Mouse (Mus musculus): ENCODE data around the gene Abca1. TPM values are rescaled to one million over a fixed set of nuclear protein-coding genes. Genes with fewer than 3 reads are reported as not detected.

The Abca1 gene
- total and polyA plus RNA-seq, 3 experiments = 8.4 to 9.0 TPM; not detected in 1

DNA sequence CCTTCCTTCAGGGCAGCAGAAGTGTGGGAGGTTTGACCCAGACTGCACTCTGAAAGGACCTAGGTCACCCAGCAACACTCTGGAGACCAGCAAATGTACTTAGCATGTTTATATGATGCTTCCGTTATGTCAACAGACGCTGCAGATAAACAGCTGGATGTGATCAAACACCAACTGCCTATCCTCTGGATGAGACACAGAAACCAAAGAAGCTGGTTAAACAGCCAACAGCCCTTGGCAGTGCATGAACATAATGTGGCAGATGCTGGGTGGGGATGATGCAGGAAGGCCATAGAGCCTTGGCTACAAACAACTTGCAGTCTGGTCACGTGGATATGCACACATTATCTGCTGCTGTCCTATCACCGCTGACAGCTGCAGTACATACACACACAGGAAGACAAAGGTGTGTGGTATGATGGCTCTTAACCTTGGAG lies 47.8 kb downstream of the Abca1 start:
- H3K9me3 ChIP-seq (replicated peaks; ENCODE audit: insufficient read depth, low read length) = no peaks in the 10 kb centered on the region
- no peak overlapping the region for H3K4me3 ChIP-seq (ENCODE audit: control insufficient read depth in 1 of 2, insufficient read depth in 1 of 2, low read depth in 2 of 2, low read length in 2 of 2)
- no peak overlapping the region for H3K27ac ChIP-seq (ENCODE audit: control insufficient read depth, low read depth, low read length)
- H3K9ac ChIP-seq (ENCODE audit: control insufficient read depth, low read depth, low read length, poor library complexity, severe bottlenecking) = no peak overlapping the region
- TF ChIP-seq ETS1 (IDR thresholded peaks at IDR 0.05; ENCODE audit: low read depth, low read length) = peak; percentile 51
- TF ChIP-seq HCFC1 (IDR thresholded peaks at IDR 0.05; ENCODE audit: low read depth, low read length) = no peak
- no peak for TF ChIP-seq GABPA (IDR thresholded peaks at IDR 0.05; ENCODE audit: low read depth, low read length)
- TF ChIP-seq JUND (IDR thresholded peaks at IDR 0.05; ENCODE audit: low read depth, low read length) = no peak
- TF ChIP-seq CTCF (IDR thresholded peaks at IDR 0.05 in 2 of 3, conservative IDR thresholded peaks at IDR 0.05 in 1 of 3; ENCODE audit: control insufficient read depth in 1 of 3, insufficient read depth in 1 of 3, low read depth in 2 of 3, low read length in 3 of 3, poor library complexity in 1 of 3, severe bottlenecking in 1 of 3) = no peak
- peak; percentile 16 to 41; a peak in 1 of 4 replicates for TF ChIP-seq EP300 (IDR thresholded peaks at IDR 0.05; ENCODE audit: low read depth in 1 of 2, low read length in 2 of 2)
- peak; percentile 19; the same call in 1 of the 2 replicates for TF ChIP-seq TAL1 (IDR thresholded peaks at IDR 0.05; ENCODE audit: low read length)
- peak; percentile 79 for TF ChIP-seq USF1 (IDR thresholded peaks at IDR 0.05; ENCODE audit: low read depth, low read length)
- peak; percentile 40; the same call in 1 of the 2 replicates for TF ChIP-seq GATA1 (IDR thresholded peaks at IDR 0.05; ENCODE audit: low read depth, low read length)
- TF ChIP-seq TCF12 (IDR thresholded peaks at IDR 0.05; ENCODE audit: low read depth, low read length) = peak; percentile 43; the same call in 1 of the 2 replicates
- no peaks in the 10 kb centered on the region for H3K27me3 ChIP-seq (ENCODE audit: control insufficient read depth in 1 of 2, insufficient read depth in 2 of 2, low read length in 2 of 2)
- peaks cover 15 to 32% of the 10 kb centered on the region in 2 experiments for H3K36me3 ChIP-seq (ENCODE audit: control insufficient read depth in 1 of 2, insufficient read depth in 2 of 2, low read length in 2 of 2)
- no peaks in the 10 kb centered on the region for H3K79me2 ChIP-seq (ENCODE audit: control insufficient read depth, insufficient read depth, low read length, poor library complexity)
- peak; percentile 26 for DNase-seq (ENCODE audit: low read depth, low spot score)
- peaks cover 19 to 26% of the 10 kb centered on the region in 2 experiments for H3K4me1 ChIP-seq (ENCODE audit: control insufficient read depth in 1 of 2, insufficient read depth in 2 of 2, low read length in 2 of 2)

DNA sequence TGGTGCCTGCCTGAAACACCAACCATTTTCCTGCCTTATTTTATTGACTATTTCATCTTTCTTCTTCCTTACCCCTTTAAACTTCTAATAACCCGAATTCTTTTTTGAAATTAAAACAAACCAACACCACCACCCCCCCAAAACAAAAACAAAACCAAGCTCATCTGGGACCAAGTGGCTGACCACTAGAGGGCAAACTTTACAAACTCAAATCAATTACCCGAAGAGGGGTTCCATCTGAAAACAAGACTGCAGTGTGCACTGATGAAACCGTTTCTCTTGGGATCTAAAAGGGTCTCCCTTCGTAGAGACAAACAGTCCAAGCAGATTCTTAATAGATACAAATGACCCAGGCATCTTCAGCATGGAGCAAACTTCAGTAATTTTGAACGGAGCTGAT lies 49.3 kb downstream of the Abca1 start:
- Histone ChIP-seq H3K79me2 (ENCODE audit: control insufficient read depth, insufficient read depth, low read length, poor library complexity) (no peaks in the 10 kb centered on the region), H3K27me3 (ENCODE audit: control insufficient read depth in 1 of 2, insufficient read depth in 2 of 2, low read length in 2 of 2) (no peaks in the 10 kb centered on the region), H3K9ac (ENCODE audit: control insufficient read depth, low read depth, low read length, poor library complexity, severe bottlenecking) (no peak overlapping the region), H3K4me3 (ENCODE audit: control insufficient read depth in 1 of 2, insufficient read depth in 1 of 2, low read depth in 2 of 2, low read length in 2 of 2) (no peak overlapping the region), H3K4me1 (ENCODE audit: control insufficient read depth in 1 of 2, insufficient read depth in 2 of 2, low read length in 2 of 2) (peaks cover 9 to 15% of the 10 kb centered on the region in 2 experiments), H3K36me3 (ENCODE audit: control insufficient read depth in 1 of 2, insufficient read depth in 2 of 2, low read length in 2 of 2) (peaks cover 18 to 20% of the 10 kb centered on the region in 2 experiments), H3K9me3 (replicated peaks; ENCODE audit: insufficient read depth, low read length) (no peaks in the 10 kb centered on the region), H3K27ac (ENCODE audit: control insufficient read depth, low read depth, low read length) (no peak overlapping the region)
- TF ChIP-seq MAX (IDR thresholded peaks at IDR 0.05; ENCODE audit: low read length) (no peak), TAL1 (IDR thresholded peaks at IDR 0.05; ENCODE audit: low read length) (no peak), ZC3H11A (IDR thresholded peaks at IDR 0.05; ENCODE audit: low read depth, low read length) (peak; percentile 83), SIN3A (IDR thresholded peaks at IDR 0.05; ENCODE audit: low read length) (peak; percentile 32; the same call in 1 of the 2 replicates), RAD21 (IDR thresholded peaks at IDR 0.05; ENCODE audit: low read depth, low read length) (peak; percentile 88), SMC3 (IDR thresholded peaks at IDR 0.05; ENCODE audit: low read depth, low read length) (peak; percentile 86), CTCF (IDR thresholded peaks at IDR 0.05 in 2 of 3, conservative IDR thresholded peaks at IDR 0.05 in 1 of 3; ENCODE audit: control insufficient read depth in 1 of 3, insufficient read depth in 1 of 3, low read depth in 2 of 3, low read length in 3 of 3, poor library complexity in 1 of 3, severe bottlenecking in 1 of 3) (peak; percentile 41 to 81 (median 44)), TBP (IDR thresholded peaks at IDR 0.05; ENCODE audit: low read depth, low read length) (no peak), NRF1 (IDR thresholded peaks at IDR 0.05; ENCODE audit: insufficient read depth, low read depth, low read length, poor library complexity, severe bottlenecking) (no peak), NELFE (IDR thresholded peaks at IDR 0.05; ENCODE audit: low read depth, low read length) (no peak)
- DNase-seq (ENCODE audit: low read depth, low spot score) = peak; percentile 65

Measured in MEL (cell line).